Mouse (Mus musculus) heart, postnatal 0 days (tissue): ENCODE results near the gene Pced1a. TPM values are rescaled to one million over a fixed set of nuclear protein-coding genes. Genes with fewer than 3 reads are reported as not detected.
"Not testable (repeated sequence)": the region's sequence is repeated elsewhere in the genome, so short reads cannot be mapped to it uniquely, and the experiment has no call there.

Experiments
- ATAC-seq: fragments of 200-750 bp; cut with Nextera tagmentation; 2 replicates; pipeline ENCODE4 v1.8.0; 2017; ENCODE audit warnings: low read depth, moderate number of reproducible peaks, moderate library complexity; ENCODE audit not compliant: insufficient read depth
- DNase-seq: peaks from one replicate; pipeline ENCODE4 v3.0.0-alpha.2; 2016; ENCODE audit warnings: low spot score
- H3K27ac ChIP-seq: fragments of 300-500 bp; sonication (generic); 2 replicates; pipeline ENCODE4 v1.5.1; 2014; ENCODE audit warnings: low read depth, mild to moderate bottlenecking
- H3K27me3 ChIP-seq: fragments of 300-500 bp; sonication (generic); 2 replicates; pipeline ENCODE4 v1.6.1; 2014; ENCODE audit warnings: low read length, mixed read lengths; ENCODE audit not compliant: control insufficient read depth, insufficient read depth
- H3K36me3 ChIP-seq: fragments of 300-500 bp; sonication (generic); replicated peaks from 2 replicates; pipeline ENCODE4 v1.6.1; 2014; ENCODE audit warnings: low read length, mixed read lengths; ENCODE audit not compliant: control insufficient read depth, insufficient read depth
- H3K4me1 ChIP-seq: fragments of 300-500 bp; sonication (generic); 2 replicates; pipeline ENCODE4 v1.6.1; 2014; ENCODE audit warnings: antibody characterized with exemption; ENCODE audit not compliant: control insufficient read depth, insufficient read depth
- H3K4me2 ChIP-seq: fragments of 300-500 bp; sonication (generic); 2 replicates; pipeline ENCODE4 v1.6.1; 2014; ENCODE audit warnings: low read depth, mild to moderate bottlenecking, low read length, moderate library complexity
- H3K4me3 ChIP-seq: fragments of 300-500 bp; sonication (generic); 2 replicates; pipeline ENCODE4 v1.5.1; 2014; ENCODE audit warnings: low read depth, low read length
- H3K9ac ChIP-seq: fragments of 300-500 bp; sonication (generic); replicated peaks from 2 replicates; pipeline ENCODE4 v1.6.1; 2014; ENCODE audit warnings: low read depth, low read length, mixed read lengths
- H3K9me3 ChIP-seq: fragments of 300-500 bp; sonication (generic); replicated peaks from 2 replicates; pipeline ENCODE4 v1.6.1; 2016; ENCODE audit warnings: low read length; ENCODE audit not compliant: control insufficient read depth
- CTCF ChIP-seq: IDR thresholded peaks from 2 replicates; pipeline ENCODE4 v1.5.1; 2016; ENCODE audit warnings: antibody characterized with exemption, control low read depth, low read depth
- EP300 ChIP-seq: IDR thresholded peaks from 2 replicates; pipeline ENCODE4 v1.6.1; 2016; ENCODE audit warnings: antibody characterized with exemption, low read depth
- WGBS: fragments of 180-500 bp; shearing (Covaris S2); extraction: QIAGEN DNeasy Blood & Tissue Kit; methylation state at CpG from one replicate; pipeline ENCODE4 v1.1.7; 2014; 5-methylcytosine and 5-hydroxymethylcytosine counted together
- polyA plus RNA-seq: library from polyadenylated mRNA; unstranded; fragments of >200 nt; fragmentation: Nextera tagmentation; extraction: Ambion mirVana; gene quantifications from 2 replicates; pipeline ENCODE4 v1.2.1, GENCODE M21; 2015
- total RNA-seq: library from RNA; depleted of rRNA; stranded (reverse); fragments of >200 nt; gene quantifications from 2 replicates; pipeline ENCODE4 v1.2.3, GENCODE M21; 2014; ENCODE audit warnings: low replicate concordance

The Pced1a gene
- total and polyA plus RNA-seq, 2 experiments from 2014 or later: 2.7 to 6.4 TPM

GRCm38 (mm10) chr2:130390993-130391625, 33.4 kb downstream of the Pced1a start:
- TF ChIP-seq EP300: no peak
- no peak for TF ChIP-seq CTCF
- no peak for DNase-seq
- H3K4me1 ChIP-seq: no peaks in the 10 kb centered on the region
- 80% methylated on average over 11 of the region's 11 CpGs for WGBS
- no peak overlapping the region for H3K9ac ChIP-seq
- no peaks in the 10 kb centered on the region for H3K9me3 ChIP-seq
- no peak overlapping the region for H3K4me2 ChIP-seq
- no peak for ATAC-seq
- no peaks in the 10 kb centered on the region for H3K36me3 ChIP-seq
- no peak overlapping the region for H3K4me3 ChIP-seq
- no peak overlapping the region for H3K27ac ChIP-seq
- H3K27me3 ChIP-seq: 0 out of 2 replicates have a peak, but pooled peaks cover under 1% of the 10 kb centered on the region

- Histone ChIP-seq H3K27ac (no peak overlapping the region), H3K4me1 (no peaks in the 10 kb centered on the region), H3K4me3 (no peak overlapping the region), H3K4me2 (no peak overlapping the region), H3K9ac (no peak overlapping the region), H3K27me3 (no peaks in the 10 kb centered on the region), H3K9me3 (no peaks in the 10 kb centered on the region), H3K36me3 (no peaks in the 10 kb centered on the region)
- TF ChIP-seq EP300 (no peak), CTCF (peak; percentile 39)
- 72% methylated on average over 2 of the region's 2 CpGs for WGBS
- DNase-seq (no peak), ATAC-seq (no peak)
These were observed 35.7 kb downstream of the Pced1a start for GRCm38 (mm10) chr2:130388796-130389195.

- ATAC-seq: no peak
These were observed 38.3 kb downstream of the Pced1a start for GRCm38 (mm10) chr2:130386212-130386611.

GRCm38 (mm10) chr2:130383895-130384294, 40.6 kb downstream of the Pced1a start:
- Histone ChIP-seq H3K9me3 (no peaks in the 10 kb centered on the region), H3K27ac (no peak overlapping the region), H3K4me1 (no peaks in the 10 kb centered on the region), H3K27me3 (0 out of 2 replicates have a peak, but pooled peaks cover 7% of the 10 kb centered on the region), H3K4me2 (no peak overlapping the region), H3K36me3 (no peaks in the 10 kb centered on the region), H3K9ac (no peak overlapping the region), H3K4me3 (no peak overlapping the region)
- DNase-seq (no peak), ATAC-seq (no peak)
- TF ChIP-seq CTCF (no peak), EP300 (no peak)
- WGBS: 68% methylated on average over 6 of the region's 6 CpGs

More at GRCm38 (mm10) chr2:130386212-130386611, 38.3 kb downstream of the Pced1a start:
- no peak for DNase-seq
- 0 out of 2 replicates have a peak, but pooled peaks cover 6% of the 10 kb centered on the region for H3K27me3 ChIP-seq
- no peak overlapping the region for H3K27ac ChIP-seq
- H3K36me3 ChIP-seq: no peaks in the 10 kb centered on the region
- no peak overlapping the region for H3K4me2 ChIP-seq
- TF ChIP-seq EP300 (no peak), CTCF (no peak)
- H3K4me1 ChIP-seq: no peaks in the 10 kb centered on the region
- no peak overlapping the region for H3K4me3 ChIP-seq
- no peaks in the 10 kb centered on the region for H3K9me3 ChIP-seq
- H3K9ac ChIP-seq: no peak overlapping the region
- 60% methylated on average over 1 of the region's 1 CpGs for WGBS

- DNase-seq: no peak
- no peaks in the 10 kb centered on the region for H3K36me3 ChIP-seq
These were observed 41.3 kb downstream of the Pced1a start for GRCm38 (mm10) chr2:130383205-130383604.

GRCm38 (mm10) chr2:130374951-130375350, 49.5 kb downstream of the Pced1a start:
- TF ChIP-seq CTCF (no peak), EP300 (no peak)

More at GRCm38 (mm10) chr2:130383205-130383604, 41.3 kb downstream of the Pced1a start:
- no peak for TF ChIP-seq EP300
- Histone ChIP-seq H3K27ac (no peak overlapping the region), H3K9ac (no peak overlapping the region), H3K27me3 (0 out of 2 replicates have a peak, but pooled peaks cover 7% of the 10 kb centered on the region), H3K4me1 (no peaks in the 10 kb centered on the region), H3K4me2 (no peak overlapping the region), H3K9me3 (no peaks in the 10 kb centered on the region), H3K4me3 (no peak overlapping the region)
- no peak for ATAC-seq
- WGBS: 61% methylated on average over 3 of the region's 3 CpGs

GRCm38 (mm10) chr2:130373026-130373425, 51.5 kb downstream of the Pced1a start:
- H3K4me2 ChIP-seq, H3K9me3 ChIP-seq, H3K4me3 ChIP-seq, H3K4me1 ChIP-seq, H3K27ac ChIP-seq, DNase-seq, ATAC-seq, H3K27me3 ChIP-seq, H3K9ac ChIP-seq, H3K36me3 ChIP-seq: not testable (repeated sequence)
- WGBS: 28% methylated on average over 1 of the region's 1 CpGs

More at GRCm38 (mm10) chr2:130374951-130375350, 49.5 kb downstream of the Pced1a start:
- ATAC-seq: no peak
- Histone ChIP-seq H3K9me3 (no peaks in the 10 kb centered on the region), H3K36me3 (no peaks in the 10 kb centered on the region), H3K27me3 (no peaks in the 10 kb centered on the region), H3K4me3 (no peak overlapping the region), H3K27ac (no peak overlapping the region), H3K4me2 (no peak overlapping the region), H3K9ac (no peak overlapping the region), H3K4me1 (no peaks in the 10 kb centered on the region)
- no peak for DNase-seq
- WGBS: 62% methylated on average over 4 of the region's 4 CpGs
